Mouse (Mus musculus): Measurements from ENCODE around the gene Tfdp1. TPM values are rescaled to one million over a fixed set of nuclear protein-coding genes. Genes with fewer than 3 reads are reported as not detected.

Gene Tfdp1
- total RNA-seq, 2 experiments from 2014 or later, result 69.5 to 70.8 TPM

DNA sequence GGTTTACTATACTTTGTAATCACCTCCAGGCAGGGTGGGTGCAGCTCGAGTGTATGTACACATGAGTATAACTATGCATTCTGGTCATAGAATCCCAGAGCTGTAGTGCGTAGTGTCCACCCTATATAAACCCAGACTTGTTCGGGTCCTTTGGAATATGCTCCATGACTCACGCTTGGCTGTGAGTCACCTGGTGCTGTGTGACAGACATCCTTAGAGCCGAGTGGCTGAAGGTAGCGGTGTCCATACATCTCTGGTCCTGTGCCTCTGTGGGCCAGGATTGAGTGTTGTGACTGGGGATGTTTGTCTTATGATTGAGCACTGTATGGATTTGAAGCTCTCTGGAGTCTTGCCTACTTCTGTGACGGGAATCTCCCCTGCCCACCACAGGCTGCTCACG, 14.1 kb downstream of the Tfdp1 start:
- DNase-seq, result no peak

GRCm38 (mm10) chr8:13353155-13353833, 14.7 kb downstream of the Tfdp1 start:
- DNase-seq, result no peak

DNA sequence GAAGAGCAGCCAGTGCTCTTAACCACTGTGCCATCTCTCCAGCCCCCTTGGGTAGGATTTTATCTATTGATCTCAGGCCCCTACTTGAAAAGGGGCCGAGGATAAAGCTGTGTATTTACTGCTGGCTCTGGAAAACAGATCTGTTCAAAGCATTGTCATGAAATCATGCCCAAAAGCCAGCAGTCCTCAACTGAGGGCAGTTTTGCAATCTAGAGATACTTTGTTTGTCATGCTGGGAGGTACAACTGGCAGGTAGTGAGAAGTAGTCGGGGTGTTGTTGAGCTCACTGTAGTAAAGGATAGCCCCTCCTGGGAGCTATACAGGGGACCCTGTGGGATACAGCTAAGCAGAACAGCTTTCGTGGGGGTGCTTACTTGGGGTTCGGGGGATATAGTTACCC, 15.3 kb downstream of the Tfdp1 start:
- no peak for DNase-seq

DNA sequence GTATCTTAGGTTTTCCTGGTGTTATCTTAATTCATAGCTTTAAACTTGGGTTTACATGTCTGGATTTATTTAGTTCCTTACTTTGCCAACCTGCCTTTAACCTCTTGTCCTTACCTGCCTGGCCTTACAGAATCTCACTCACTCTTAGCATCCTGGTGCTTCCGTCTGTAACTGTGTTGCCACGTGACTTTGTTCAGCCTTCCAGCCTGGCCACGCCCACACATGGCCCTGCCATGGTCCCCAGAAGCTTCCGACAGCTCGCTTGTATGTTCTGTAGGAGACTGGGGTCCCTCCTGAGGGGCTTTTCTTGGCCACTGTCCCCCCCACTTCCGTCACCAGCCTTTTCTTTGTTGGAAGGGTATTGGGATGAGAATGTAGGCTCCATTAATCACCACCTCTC, 17.7 kb downstream of the Tfdp1 start:
- no peak for DNase-seq

GRCm38 (mm10) chr8:13356681-13357080, 18.1 kb downstream of the Tfdp1 start:
- no peak for DNase-seq

DNA sequence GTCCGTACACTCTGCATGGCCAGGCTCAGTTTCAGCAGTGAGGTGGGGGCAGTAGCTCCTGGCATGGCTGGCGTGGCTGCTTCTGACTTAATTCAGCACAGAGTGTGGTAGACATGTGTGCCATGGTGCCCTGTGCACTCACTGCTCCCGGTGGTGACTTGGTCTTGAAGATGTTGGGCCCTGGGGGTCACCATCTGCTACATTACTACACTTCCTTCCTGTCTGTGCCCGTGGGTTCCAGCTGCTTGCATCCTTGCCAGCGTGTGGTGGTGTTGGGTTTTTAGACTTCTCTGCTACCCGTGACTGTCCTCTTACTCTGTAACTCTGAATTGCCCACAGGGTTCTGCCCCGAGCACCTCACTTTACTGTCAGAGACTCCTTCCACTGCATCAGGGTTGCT, 21.7 kb downstream of the Tfdp1 start:
- no peak for DNase-seq

DNA sequence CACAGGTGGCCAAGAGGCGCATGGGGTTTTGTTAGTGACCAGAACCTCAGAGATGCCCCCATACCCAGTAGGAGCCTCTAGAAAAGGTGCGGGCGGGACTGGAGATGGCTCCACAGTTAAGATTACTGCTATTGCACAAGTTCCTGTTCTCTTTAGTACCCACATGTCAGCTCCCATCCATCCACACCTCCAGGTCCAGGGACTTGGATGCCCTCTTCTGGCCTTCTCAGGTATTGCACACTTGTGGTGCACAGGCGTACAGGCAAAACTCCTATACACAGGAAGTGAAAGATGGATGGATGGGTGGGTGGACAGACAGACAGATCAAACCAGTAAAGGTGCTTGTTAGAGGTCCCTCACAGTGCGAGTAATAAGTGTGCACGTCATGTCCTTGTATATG, 23.3 kb downstream of the Tfdp1 start:
- DNase-seq, result no peak

GRCm38 (mm10) chr8:13373151-13373662, 34.7 kb downstream of the Tfdp1 start:
- peak; percentile 57 for DNase-seq

GRCm38 (mm10) chr8:13381630-13382029, 43.1 kb downstream of the Tfdp1 start:
- DNase-seq, result no peak

- DNase-seq, result no peak
Observed at GRCm38 (mm10) chr8:13382536-13382935, 44.0 kb downstream of the Tfdp1 start.

- DNase-seq, result no peak
Observed at GRCm38 (mm10) chr8:13382999-13383398, 44.4 kb downstream of the Tfdp1 start.

- DNase-seq, result no peak
Observed at GRCm38 (mm10) chr8:13386366-13386765, 47.8 kb downstream of the Tfdp1 start.

DNA sequence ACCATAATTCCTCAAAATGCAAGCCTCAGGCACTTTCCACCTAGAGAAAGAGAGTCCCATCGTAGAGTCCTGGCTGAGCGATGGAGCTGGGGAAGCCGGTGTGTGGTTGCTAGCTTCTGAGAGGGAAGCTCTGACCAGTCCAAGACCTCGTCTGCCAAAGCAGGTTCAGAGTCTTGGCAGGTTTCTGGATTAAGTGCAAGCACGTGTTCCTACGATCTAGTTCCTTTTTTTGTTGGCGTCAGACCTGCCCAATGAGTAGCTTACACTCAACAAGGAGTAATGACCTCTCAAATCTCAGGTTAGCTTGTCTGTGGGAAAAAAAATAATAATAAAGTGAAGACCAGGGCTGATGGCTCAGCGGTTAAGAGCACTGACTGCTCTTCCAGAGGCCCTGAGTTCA, 49.2 kb downstream of the Tfdp1 start:
- DNase-seq, result no peak

DNA sequence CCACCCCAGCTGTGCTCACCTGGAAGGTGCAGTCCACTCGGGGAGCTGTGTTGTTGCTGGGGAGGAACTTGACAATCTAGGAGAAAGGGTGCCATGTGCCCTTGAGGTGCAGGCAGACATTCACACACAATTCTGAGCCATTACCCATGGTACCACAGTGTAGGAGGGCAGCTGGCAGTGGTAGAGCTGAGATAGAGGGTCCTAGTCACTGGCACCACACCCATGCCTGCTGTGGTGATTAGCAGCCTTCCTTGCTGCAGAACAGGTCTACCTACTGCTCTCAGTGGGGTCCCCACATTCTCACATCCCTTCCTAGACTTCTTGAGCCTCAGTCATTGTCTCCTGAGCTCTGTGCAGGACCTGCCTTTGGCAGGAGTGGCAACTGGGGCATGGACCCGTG, 50.2 kb downstream of the Tfdp1 start:
- no peak for DNase-seq

- no peak for DNase-seq
Observed at GRCm38 (mm10) chr8:13393869-13394268, 55.3 kb downstream of the Tfdp1 start.

GRCm38 (mm10) chr8:13396725-13397124, 58.2 kb downstream of the Tfdp1 start, which contains the start of gene Atp4b:
Gene Atp4b, minus strand, starts transcription at chr8:13396825.
- DNase-seq, result no peak

GRCm38 (mm10) chr8:13403517-13403916, 65.0 kb downstream of the Tfdp1 start:
- DNase-seq, result no peak

DNA sequence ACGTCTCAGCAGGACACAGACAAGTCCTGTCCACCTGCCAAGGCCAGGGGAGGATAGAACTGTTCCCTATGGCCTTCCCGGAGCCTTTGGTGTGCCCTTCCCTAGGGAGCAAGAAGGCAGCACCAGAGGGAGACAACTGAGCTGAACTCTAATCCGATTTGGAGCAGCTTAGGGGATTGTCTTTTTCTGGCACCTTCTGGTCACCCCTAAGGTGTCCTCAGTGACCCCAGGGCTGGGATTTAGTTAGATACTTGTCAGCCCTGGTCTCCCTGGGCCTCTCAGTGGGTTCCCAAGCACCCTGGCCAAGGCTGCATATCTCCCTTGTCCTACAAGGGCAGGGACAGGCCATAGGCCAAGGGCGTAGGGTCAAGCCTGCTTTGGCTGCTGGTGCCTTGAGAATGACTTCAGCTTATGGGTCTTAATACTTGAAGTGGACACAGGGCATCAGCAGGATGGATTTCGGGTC, 66.1 kb downstream of the Tfdp1 start, which contains the start of gene Grk1:
TSS of gene Grk1 (plus strand) at position 416 of the 466 bp plus-strand sequence.
- DNase-seq, result no peak

- DNase-seq, result no peak
Observed at GRCm38 (mm10) chr8:13406011-13406410, 67.5 kb downstream of the Tfdp1 start.

DNA sequence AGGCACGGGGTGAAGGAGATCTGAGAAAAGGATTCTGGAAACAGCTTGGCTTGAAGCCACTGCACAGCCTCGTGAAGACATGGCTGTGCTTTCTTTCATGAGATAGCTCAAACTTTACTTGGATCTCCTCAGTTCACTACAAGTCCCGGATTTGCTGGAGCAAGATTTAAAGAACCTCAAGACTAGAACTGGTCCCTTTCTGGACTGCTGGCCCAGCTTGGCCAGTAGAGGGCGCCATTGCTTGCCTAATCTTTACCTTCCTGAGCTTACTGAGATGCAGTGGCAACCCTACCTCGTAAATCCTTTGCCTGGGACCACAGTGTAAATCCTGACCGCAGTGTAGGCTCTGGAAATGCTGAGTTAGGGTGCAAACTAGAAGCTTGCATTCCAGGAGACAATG, 73.0 kb downstream of the Tfdp1 start:
- DNase-seq, result peak; percentile 81

GRCm38 (mm10) chr8:13412891-13413558, 74.5 kb downstream of the Tfdp1 start:
- peak; percentile 70 for DNase-seq

- no peak for DNase-seq
Observed at GRCm38 (mm10) chr8:13413823-13414390, 75.4 kb downstream of the Tfdp1 start.

GRCm38 (mm10) chr8:13415879-13416278, 77.3 kb downstream of the Tfdp1 start:
- no peak for DNase-seq

All from adrenal gland, postnatal 10 days (tissue).